Mouse (Mus musculus) heart, postnatal 0 days (tissue): ENCODE measurements around the gene Cyren. TPM values are rescaled to one million over a fixed set of nuclear protein-coding genes. Genes with fewer than 3 reads are reported as not detected.

Source experiments
- ATAC-seq: fragments of 200-750 bp; cut with Nextera tagmentation; 2 replicates; pipeline ENCODE4 v1.8.0; 2017; ENCODE audit warnings: low read depth, moderate number of reproducible peaks, moderate library complexity; ENCODE audit not compliant: insufficient read depth
- DNase-seq: peaks from one replicate; pipeline ENCODE4 v3.0.0-alpha.2; 2016; ENCODE audit warnings: low spot score
- H3K27ac ChIP-seq: fragments of 300-500 bp; sonication (generic); 2 replicates; pipeline ENCODE4 v1.5.1; 2014; ENCODE audit warnings: low read depth, mild to moderate bottlenecking
- H3K27me3 ChIP-seq: fragments of 300-500 bp; sonication (generic); 2 replicates; pipeline ENCODE4 v1.6.1; 2014; ENCODE audit warnings: low read length, mixed read lengths; ENCODE audit not compliant: control insufficient read depth, insufficient read depth
- H3K36me3 ChIP-seq: fragments of 300-500 bp; sonication (generic); replicated peaks from 2 replicates; pipeline ENCODE4 v1.6.1; 2014; ENCODE audit warnings: low read length, mixed read lengths; ENCODE audit not compliant: control insufficient read depth, insufficient read depth
- H3K4me1 ChIP-seq: fragments of 300-500 bp; sonication (generic); 2 replicates; pipeline ENCODE4 v1.6.1; 2014; ENCODE audit warnings: antibody characterized with exemption; ENCODE audit not compliant: control insufficient read depth, insufficient read depth
- H3K4me2 ChIP-seq: fragments of 300-500 bp; sonication (generic); 2 replicates; pipeline ENCODE4 v1.6.1; 2014; ENCODE audit warnings: low read depth, mild to moderate bottlenecking, low read length, moderate library complexity
- H3K4me3 ChIP-seq: fragments of 300-500 bp; sonication (generic); 2 replicates; pipeline ENCODE4 v1.5.1; 2014; ENCODE audit warnings: low read depth, low read length
- H3K9ac ChIP-seq: fragments of 300-500 bp; sonication (generic); replicated peaks from 2 replicates; pipeline ENCODE4 v1.6.1; 2014; ENCODE audit warnings: low read depth, low read length, mixed read lengths
- H3K9me3 ChIP-seq: fragments of 300-500 bp; sonication (generic); replicated peaks from 2 replicates; pipeline ENCODE4 v1.6.1; 2016; ENCODE audit warnings: low read length; ENCODE audit not compliant: control insufficient read depth
- CTCF ChIP-seq: IDR thresholded peaks from 2 replicates; pipeline ENCODE4 v1.5.1; 2016; ENCODE audit warnings: antibody characterized with exemption, control low read depth, low read depth
- EP300 ChIP-seq: IDR thresholded peaks from 2 replicates; pipeline ENCODE4 v1.6.1; 2016; ENCODE audit warnings: antibody characterized with exemption, low read depth
- WGBS: fragments of 180-500 bp; shearing (Covaris S2); extraction: QIAGEN DNeasy Blood & Tissue Kit; methylation state at CpG from one replicate; pipeline ENCODE4 v1.1.7; 2014; 5-methylcytosine and 5-hydroxymethylcytosine counted together
- polyA plus RNA-seq: library from polyadenylated mRNA; unstranded; fragments of >200 nt; fragmentation: Nextera tagmentation; extraction: Ambion mirVana; gene quantifications from 2 replicates; pipeline ENCODE4 v1.2.1, GENCODE M21; 2015
- total RNA-seq: library from RNA; depleted of rRNA; stranded (reverse); fragments of >200 nt; gene quantifications from 2 replicates; pipeline ENCODE4 v1.2.3, GENCODE M21; 2014; ENCODE audit warnings: low replicate concordance

The Cyren gene
- total and polyA plus RNA-seq, 2 experiments from 2014 or later = 6.3 TPM

DNA sequence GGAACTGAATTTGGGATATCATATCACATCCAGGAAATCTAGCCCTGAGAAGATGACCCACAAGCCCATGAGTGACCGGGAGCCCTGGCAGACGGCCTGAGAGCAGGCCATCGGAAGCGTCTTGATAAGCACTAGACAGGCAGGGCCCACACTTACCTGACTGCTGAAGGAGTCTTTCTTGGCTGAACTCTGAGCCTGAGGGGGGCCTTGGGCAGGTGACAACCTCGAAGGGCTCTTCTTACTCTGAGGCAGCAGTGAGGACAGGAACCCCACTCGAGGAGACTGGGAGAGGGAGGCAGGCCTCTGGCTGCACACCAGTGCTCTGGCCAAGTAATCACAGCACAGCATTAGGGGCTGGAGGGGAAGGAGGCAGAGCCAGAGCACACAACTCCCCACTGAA lies 26.5 kb upstream of the Cyren start:
- ATAC-seq (no peak), DNase-seq (no peak)
- H3K9ac ChIP-seq = no peak overlapping the region
- H3K36me3 ChIP-seq = peaks cover 42% of the 10 kb centered on the region
- H3K4me3 ChIP-seq = no peak overlapping the region
- no peaks in the 10 kb centered on the region for H3K27me3 ChIP-seq
- H3K9me3 ChIP-seq = no peaks in the 10 kb centered on the region
- H3K4me2 ChIP-seq = no peak overlapping the region
- H3K4me1 ChIP-seq = peaks cover 40% of the 10 kb centered on the region
- WGBS = 24% methylated on average over 6 of the region's 6 CpGs
- no peak for TF ChIP-seq CTCF
- no peak for TF ChIP-seq EP300
- H3K27ac ChIP-seq = no peak overlapping the region

DNA sequence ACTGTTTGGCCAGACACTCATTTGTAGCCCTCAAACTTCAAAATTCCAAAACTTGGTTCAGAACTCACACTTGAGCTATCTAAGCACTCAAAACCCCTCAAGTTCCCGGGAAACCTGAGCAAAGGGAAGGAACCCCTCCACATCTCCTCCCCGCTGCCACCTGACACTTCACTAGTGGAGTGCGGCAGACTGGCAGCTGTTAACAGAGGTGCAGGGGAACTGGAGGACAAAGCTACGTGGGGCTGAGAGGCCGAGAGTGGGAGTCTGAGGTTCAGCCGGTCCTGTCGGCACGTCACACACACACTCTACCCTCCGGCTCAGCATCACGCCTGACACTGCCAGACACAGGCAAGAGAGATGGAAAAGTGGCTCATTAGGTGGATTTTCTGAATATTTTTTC lies 26.0 kb upstream of the Cyren start:
- WGBS = 35% methylated on average over 10 of the region's 10 CpGs
- Histone ChIP-seq H3K4me2 (peak overlapping the region; percentile 38), H3K9me3 (no peaks in the 10 kb centered on the region), H3K4me3 (no peak overlapping the region), H3K27ac (0 out of 2 replicates have a peak overlapping the region, but pooled peaks have one; percentile 26), H3K4me1 (peaks cover 41% of the 10 kb centered on the region), H3K9ac (peak overlapping the region; percentile 26; the same call in 1 of the 2 replicates), H3K36me3 (peaks cover 45% of the 10 kb centered on the region), H3K27me3 (no peaks in the 10 kb centered on the region)
- DNase-seq (peak; percentile 35), ATAC-seq (0 out of 2 replicates have a peak, but pooled peaks have one; percentile 16)
- TF ChIP-seq EP300 (no peak), CTCF (no peak)

DNA sequence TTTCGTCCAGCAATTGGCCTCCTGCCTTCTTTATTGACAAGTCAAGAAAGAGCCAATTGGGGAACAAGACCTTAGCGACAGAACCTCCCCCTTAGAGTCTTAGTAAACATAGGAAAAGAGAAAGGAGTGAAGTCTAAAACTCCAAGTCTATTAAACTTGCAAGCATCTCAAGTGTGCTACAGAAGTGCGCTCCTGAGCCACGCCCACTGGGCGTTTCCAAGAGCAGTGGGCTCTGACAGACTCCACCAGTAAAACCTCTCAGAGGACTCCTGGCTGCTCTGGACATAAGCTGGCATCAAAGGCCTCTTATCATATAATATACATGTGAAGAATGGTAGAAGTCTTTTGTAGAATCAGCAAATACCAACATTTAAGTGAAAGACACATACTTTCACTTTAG lies 25.6 kb upstream of the Cyren start:
- Histone ChIP-seq H3K36me3 (peaks cover 45% of the 10 kb centered on the region), H3K4me1 (peaks cover 41% of the 10 kb centered on the region), H3K9ac (no peak overlapping the region), H3K27me3 (no peaks in the 10 kb centered on the region), H3K4me2 (peak overlapping the region; percentile 38; the same call in 1 of the 2 replicates), H3K27ac (no peak overlapping the region), H3K9me3 (no peaks in the 10 kb centered on the region), H3K4me3 (no peak overlapping the region)
- ATAC-seq (no peak), DNase-seq (no peak)
- no peak for TF ChIP-seq EP300
- TF ChIP-seq CTCF = no peak
- WGBS = 64% methylated on average over 5 of the region's 5 CpGs

DNA sequence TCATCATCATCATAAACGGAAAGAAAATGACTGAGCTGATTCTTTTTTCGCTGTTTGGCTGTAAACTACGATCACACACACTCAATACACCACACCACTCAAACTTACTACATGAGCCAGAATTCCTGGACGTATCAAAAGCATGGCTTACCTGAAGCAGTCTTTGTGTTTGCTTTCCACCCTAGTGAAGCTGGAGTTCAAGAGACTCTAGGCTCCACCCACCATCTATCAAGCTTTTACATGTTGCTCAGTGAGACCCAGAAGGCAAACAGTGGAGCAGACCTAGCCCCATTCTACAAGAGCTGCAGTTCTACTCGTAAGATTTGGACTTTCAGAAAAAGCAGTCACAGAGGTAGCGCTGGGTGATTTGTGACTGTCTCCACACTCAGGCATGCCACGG lies 24.7 kb upstream of the Cyren start:
- H3K27ac ChIP-seq = peak overlapping the region; percentile 52
- TF ChIP-seq CTCF (no peak), EP300 (no peak)
- no peak overlapping the region for H3K9ac ChIP-seq
- H3K27me3 ChIP-seq = no peaks in the 10 kb centered on the region
- H3K9me3 ChIP-seq = no peaks in the 10 kb centered on the region
- H3K4me2 ChIP-seq = peak overlapping the region; percentile 18; the same call in 1 of the 2 replicates
- H3K4me1 ChIP-seq = peaks cover 41% of the 10 kb centered on the region
- ATAC-seq (no peak), DNase-seq (no peak)
- peaks cover 38% of the 10 kb centered on the region for H3K36me3 ChIP-seq
- 68% methylated on average over 7 of the region's 7 CpGs for WGBS
- no peak overlapping the region for H3K4me3 ChIP-seq

DNA sequence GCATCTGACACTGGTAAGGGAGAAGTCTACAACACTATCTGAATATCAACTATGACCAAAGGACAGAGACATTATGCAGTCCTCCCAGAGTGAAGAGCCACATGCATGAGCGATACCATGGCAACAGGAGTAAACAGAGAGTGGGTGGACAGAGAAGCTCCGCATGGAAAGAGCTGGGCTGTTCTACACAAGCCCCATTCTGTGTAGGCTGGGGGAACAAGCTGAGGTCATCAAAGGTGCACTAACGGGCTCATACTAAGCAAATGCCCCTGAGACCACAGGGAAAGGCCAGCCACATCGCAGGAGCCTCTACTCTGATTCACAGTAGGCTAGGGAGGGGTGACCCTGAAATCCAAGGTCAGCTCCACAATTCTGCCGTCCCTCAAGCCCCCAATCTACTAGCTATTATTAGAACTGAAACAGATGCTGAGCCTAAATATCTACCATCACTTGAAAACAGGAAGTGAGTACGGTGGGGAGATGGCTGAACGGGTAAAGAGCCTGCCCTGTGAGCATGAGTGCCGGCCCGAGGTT lies 24.1 kb upstream of the Cyren start:
- Histone ChIP-seq H3K4me2 (peak overlapping the region; percentile 18; the same call in 1 of the 2 replicates), H3K36me3 (peaks cover 43% of the 10 kb centered on the region)
- DNase-seq = peak; percentile 72

DNA sequence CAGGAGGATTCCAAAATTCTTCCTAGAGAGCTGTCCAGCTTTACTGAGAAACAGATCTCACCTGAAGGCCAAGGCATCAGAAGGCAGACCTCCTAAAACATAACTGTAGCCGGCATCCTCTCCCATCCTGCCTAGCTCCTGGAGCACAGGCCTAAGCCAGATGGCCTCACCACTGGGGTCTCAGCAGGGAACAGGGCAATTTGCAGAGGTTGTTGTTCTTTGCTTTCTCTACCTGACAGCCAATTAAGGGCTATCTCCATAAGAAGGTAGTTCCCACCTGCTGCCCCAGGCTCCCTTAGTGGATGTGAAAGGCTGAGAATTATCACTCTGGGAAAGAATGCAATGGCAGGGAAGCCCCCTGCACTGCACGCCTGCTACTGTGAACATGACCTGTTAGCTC lies 23.1 kb upstream of the Cyren start:
- Histone ChIP-seq H3K36me3 (peaks cover 39% of the 10 kb centered on the region), H3K9ac (no peak overlapping the region), H3K4me3 (no peak overlapping the region), H3K4me2 (no peak overlapping the region), H3K27me3 (no peaks in the 10 kb centered on the region), H3K4me1 (peaks cover 36% of the 10 kb centered on the region), H3K9me3 (no peaks in the 10 kb centered on the region), H3K27ac (no peak overlapping the region)
- WGBS = 67% methylated on average over 2 of the region's 2 CpGs
- DNase-seq (no peak), ATAC-seq (no peak)
- TF ChIP-seq EP300 (no peak), CTCF (no peak)

More for the DNA sequence above, 24.1 kb upstream of the Cyren start:
- Histone ChIP-seq H3K27me3 (no peaks in the 10 kb centered on the region), H3K4me3 (no peak overlapping the region), H3K4me1 (peaks cover 40% of the 10 kb centered on the region), H3K9me3 (no peaks in the 10 kb centered on the region), H3K9ac (no peak overlapping the region; the same call in 1 of the 2 replicates), H3K27ac (peak overlapping the region; percentile 52)
- TF ChIP-seq CTCF (no peak), EP300 (no peak)
- ATAC-seq = peak; percentile 48
- 19% methylated on average over 9 of the region's 9 CpGs for WGBS
